Mouse (Mus musculus): Measurements from ENCODE around the gene Mrpl20. TPM values are rescaled to one million over a fixed set of nuclear protein-coding genes. Genes with fewer than 3 reads are reported as not detected.

Gene Mrpl20
- 203 and 223 TPM in 2 replicates for polyA plus RNA-seq (2014; fragmentation: Nextera tagmentation; extraction: Ambion mirVana)

GRCm38 (mm10) chr4:155802741-155803339 is at the start of gene Mrpl20:
TSS of gene Mrpl20 (plus strand) at chr4:155802878.
- no peaks in the 10 kb centered on the region; the same call in 1 of the 2 replicates for H3K36me3 ChIP-seq (ENCODE audit: control insufficient read depth, insufficient read depth, low read length)
- peak within 1 kb of the TSS; percentile 48; the same call in 1 of the 2 replicates for H3K27ac ChIP-seq (ENCODE audit: low read depth, low read length)
- ATAC-seq (replicated peaks; ENCODE audit: low FRiP score) (peak; percentile 40), DNase-seq (ENCODE audit: low spot score) (no peak)
- H3K4me3 ChIP-seq (ENCODE audit: low read depth, low read length): peak within 1 kb of the TSS; percentile 91
- H3K27me3 ChIP-seq (ENCODE audit: control insufficient read depth, insufficient read depth, low read length): no peaks in the 10 kb centered on the region; the same call in 1 of the 2 replicates
- H3K4me1 ChIP-seq (replicated peaks; ENCODE audit: control insufficient read depth, insufficient read depth, low read length): peaks cover 5% of the 10 kb centered on the region; the same call in 1 of the 2 replicates
- 9% methylated on average over 12 of the region's 12 CpGs for WGBS
- peak within 1 kb of the TSS; percentile 60 for H3K4me2 ChIP-seq (ENCODE audit: low read depth, low read length, severe bottlenecking)
- H3K9me3 ChIP-seq (ENCODE audit: control insufficient read depth, low read length): no peaks in the 10 kb centered on the region
- peak within 1 kb of the TSS; percentile 90 for H3K9ac ChIP-seq (ENCODE audit: low read length)

GRCm38 (mm10) chr4:155757011-155757410 is 45.7 kb upstream of the Mrpl20 start:
- Histone ChIP-seq H3K9me3 (ENCODE audit: control insufficient read depth, low read length) (no peaks in the 10 kb centered on the region), H3K36me3 (ENCODE audit: control insufficient read depth, insufficient read depth, low read length) (peaks cover 9% of the 10 kb centered on the region; the same call in 1 of the 2 replicates), H3K4me3 (ENCODE audit: low read depth, low read length) (no peak overlapping the region), H3K4me2 (ENCODE audit: low read depth, low read length, severe bottlenecking) (no peak overlapping the region), H3K4me1 (replicated peaks; ENCODE audit: control insufficient read depth, insufficient read depth, low read length) (peaks cover 10% of the 10 kb centered on the region), H3K27ac (ENCODE audit: low read depth, low read length) (no peak overlapping the region), H3K9ac (ENCODE audit: low read length) (no peak overlapping the region), H3K27me3 (ENCODE audit: control insufficient read depth, insufficient read depth, low read length) (no peaks in the 10 kb centered on the region)
- ATAC-seq (replicated peaks; ENCODE audit: low FRiP score) (no peak), DNase-seq (ENCODE audit: low spot score) (no peak)
- WGBS: 95% methylated on average over 12 of the region's 12 CpGs

DNA sequence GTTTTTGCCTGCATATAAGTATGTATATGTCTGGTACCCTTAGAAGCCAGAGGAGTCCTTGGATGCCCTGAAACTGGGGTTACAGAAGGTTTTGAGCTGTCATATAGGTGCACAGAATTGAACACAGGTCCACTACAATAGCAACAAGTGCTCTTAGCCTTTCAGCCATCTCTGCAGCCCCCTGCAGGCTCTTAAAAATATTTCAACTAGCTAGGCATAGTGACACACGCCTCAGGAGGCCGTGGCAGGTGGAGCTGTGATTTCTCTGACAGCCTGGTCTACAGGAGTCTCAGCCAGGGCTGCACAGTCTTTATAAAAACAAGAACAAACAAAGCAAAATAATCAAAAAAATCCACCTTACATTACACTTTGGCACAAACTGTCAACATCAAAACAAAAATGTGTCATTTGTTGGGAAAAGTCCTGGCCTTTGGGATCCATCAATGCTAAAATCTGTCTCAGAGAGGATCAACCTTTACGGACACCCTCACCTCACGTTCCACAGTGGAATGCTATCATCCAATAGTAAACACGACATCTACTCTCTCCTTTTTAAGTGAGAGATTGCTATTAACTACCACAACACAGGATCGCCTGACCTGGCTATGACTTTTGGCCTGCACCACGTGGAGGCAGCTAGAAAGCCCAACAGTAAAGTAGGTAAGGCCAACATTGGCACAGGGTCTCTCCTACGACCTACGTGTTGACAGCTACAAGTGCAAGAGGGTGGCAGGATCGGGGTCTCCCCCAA is 42.6 kb upstream of the Mrpl20 start:
- no peaks in the 10 kb centered on the region for H3K9me3 ChIP-seq (ENCODE audit: control insufficient read depth, low read length)
- WGBS: 7% methylated on average over 10 of the region's 10 CpGs
- H3K4me2 ChIP-seq (ENCODE audit: low read depth, low read length, severe bottlenecking): peak overlapping the region; percentile 62
- ATAC-seq (replicated peaks; ENCODE audit: low FRiP score) (no peak), DNase-seq (ENCODE audit: low spot score) (no peak)
- H3K27me3 ChIP-seq (ENCODE audit: control insufficient read depth, insufficient read depth, low read length): no peaks in the 10 kb centered on the region
- H3K4me1 ChIP-seq (replicated peaks; ENCODE audit: control insufficient read depth, insufficient read depth, low read length): peaks cover 10% of the 10 kb centered on the region
- peaks cover 3% of the 10 kb centered on the region; the same call in 1 of the 2 replicates for H3K36me3 ChIP-seq (ENCODE audit: control insufficient read depth, insufficient read depth, low read length)
- H3K4me3 ChIP-seq (ENCODE audit: low read depth, low read length): peak overlapping the region; percentile 81
- peak overlapping the region; percentile 76 for H3K9ac ChIP-seq (ENCODE audit: low read length)
- no peak overlapping the region for H3K27ac ChIP-seq (ENCODE audit: low read depth, low read length)

GRCm38 (mm10) chr4:155760613-155761355 is 41.9 kb upstream of the Mrpl20 start, which contains the start of gene Atad3a:
TSS of gene Atad3a (minus strand) at chr4:155761093.
- Histone ChIP-seq H3K36me3 (ENCODE audit: control insufficient read depth, insufficient read depth, low read length) (no peaks in the 10 kb centered on the region; the same call in 1 of the 2 replicates), H3K27me3 (ENCODE audit: control insufficient read depth, insufficient read depth, low read length) (no peaks in the 10 kb centered on the region), H3K27ac (ENCODE audit: low read depth, low read length) (no peak within 1 kb of the TSS), H3K9me3 (ENCODE audit: control insufficient read depth, low read length) (no peaks in the 10 kb centered on the region), H3K4me1 (replicated peaks; ENCODE audit: control insufficient read depth, insufficient read depth, low read length) (peaks cover 10% of the 10 kb centered on the region), H3K9ac (ENCODE audit: low read length) (peak within 1 kb of the TSS; percentile 76), H3K4me3 (ENCODE audit: low read depth, low read length) (peak within 1 kb of the TSS; percentile 81), H3K4me2 (ENCODE audit: low read depth, low read length, severe bottlenecking) (peak within 1 kb of the TSS; percentile 91)
- peak; percentile 98 for DNase-seq (ENCODE audit: low spot score)
- peak; percentile 97 for ATAC-seq (replicated peaks; ENCODE audit: low FRiP score)
- WGBS: 0% methylated on average over 68 of the region's 68 CpGs

DNA sequence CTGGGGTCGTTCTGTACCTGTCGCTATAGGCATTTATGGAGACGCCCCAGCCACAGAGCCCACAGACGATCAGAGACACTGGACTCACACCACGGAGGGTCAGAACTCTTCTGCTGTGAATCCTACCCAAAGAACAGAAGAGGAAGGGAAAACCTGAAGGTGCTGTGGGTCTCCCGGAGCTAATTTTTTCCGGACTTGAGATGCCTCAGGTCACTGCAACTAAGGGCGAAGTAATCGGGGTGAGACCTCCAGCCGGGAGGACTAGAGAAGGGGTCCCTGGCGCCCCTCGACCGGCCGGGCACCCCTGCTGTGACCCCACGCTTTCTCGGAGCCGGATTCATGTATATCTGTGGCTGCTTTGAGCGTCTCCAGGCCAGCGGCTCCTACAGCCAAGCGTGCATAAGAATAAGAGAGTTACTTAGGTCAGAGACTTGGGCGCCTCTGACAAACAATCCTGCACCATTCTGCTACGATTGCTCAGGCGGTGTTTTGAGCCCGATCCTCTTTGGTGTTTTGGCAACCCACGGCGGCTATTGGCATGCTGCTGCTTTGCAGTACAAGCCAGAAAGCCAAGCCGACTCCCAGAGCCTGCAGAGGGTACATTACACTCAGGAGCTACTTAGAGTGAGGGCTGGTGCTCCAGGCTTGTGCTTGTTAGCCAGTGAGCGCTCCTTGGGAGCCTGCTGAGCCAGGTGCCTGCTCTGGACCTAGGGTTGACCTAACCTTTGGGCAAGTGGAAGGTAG is 41.1 kb upstream of the Mrpl20 start:
- 0 out of 2 replicates have a peak, but pooled peaks have one; percentile 2 for ATAC-seq (replicated peaks; ENCODE audit: low FRiP score)
- Histone ChIP-seq H3K4me1 (replicated peaks; ENCODE audit: control insufficient read depth, insufficient read depth, low read length) (peaks cover 10% of the 10 kb centered on the region), H3K36me3 (ENCODE audit: control insufficient read depth, insufficient read depth, low read length) (no peaks in the 10 kb centered on the region), H3K4me2 (ENCODE audit: low read depth, low read length, severe bottlenecking) (peak overlapping the region; percentile 91), H3K4me3 (ENCODE audit: low read depth, low read length) (peak overlapping the region; percentile 81), H3K27me3 (ENCODE audit: control insufficient read depth, insufficient read depth, low read length) (no peaks in the 10 kb centered on the region), H3K27ac (ENCODE audit: low read depth, low read length) (no peak overlapping the region), H3K9ac (ENCODE audit: low read length) (peak overlapping the region; percentile 76), H3K9me3 (ENCODE audit: control insufficient read depth, low read length) (no peaks in the 10 kb centered on the region)
- DNase-seq (ENCODE audit: low spot score): no peak
- 3% methylated on average over 28 of the region's 28 CpGs for WGBS

- Histone ChIP-seq H3K9ac (ENCODE audit: low read length) (no peak overlapping the region), H3K4me1 (replicated peaks; ENCODE audit: control insufficient read depth, insufficient read depth, low read length) (peaks cover 10% of the 10 kb centered on the region), H3K36me3 (ENCODE audit: control insufficient read depth, insufficient read depth, low read length) (no peaks in the 10 kb centered on the region), H3K27ac (ENCODE audit: low read depth, low read length) (no peak overlapping the region), H3K27me3 (ENCODE audit: control insufficient read depth, insufficient read depth, low read length) (no peaks in the 10 kb centered on the region), H3K9me3 (ENCODE audit: control insufficient read depth, low read length) (no peaks in the 10 kb centered on the region), H3K4me3 (ENCODE audit: low read depth, low read length) (no peak overlapping the region), H3K4me2 (ENCODE audit: low read depth, low read length, severe bottlenecking) (no peak overlapping the region)
- WGBS: 93% methylated on average over 3 of the region's 3 CpGs
- DNase-seq (ENCODE audit: low spot score) (no peak), ATAC-seq (replicated peaks; ENCODE audit: low FRiP score) (no peak)
Observed at GRCm38 (mm10) chr4:155762357-155762756, 40.3 kb upstream of the Mrpl20 start.

DNA sequence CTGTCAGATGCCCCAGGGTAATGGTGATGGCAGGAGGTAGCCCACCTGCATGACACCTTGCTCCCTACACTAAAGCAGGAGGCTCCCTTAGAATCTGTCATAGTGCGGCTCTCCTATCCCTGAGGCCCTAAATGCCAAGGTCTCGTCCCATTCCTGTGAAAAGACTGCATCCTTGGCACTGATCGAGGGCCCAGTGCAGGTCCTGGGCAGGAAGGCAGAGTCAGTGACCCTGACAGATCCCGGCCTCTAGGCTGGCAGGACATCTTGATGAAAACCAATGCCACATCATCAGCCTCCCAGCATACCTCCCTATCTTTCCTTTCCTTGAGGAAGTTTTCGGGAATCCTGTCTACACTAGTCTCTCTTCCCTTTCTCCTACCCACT is 33.2 kb upstream of the Mrpl20 start:
- Histone ChIP-seq H3K9me3 (ENCODE audit: control insufficient read depth, low read length) (no peaks in the 10 kb centered on the region), H3K4me2 (ENCODE audit: low read depth, low read length, severe bottlenecking) (peak overlapping the region; percentile 65), H3K4me1 (replicated peaks; ENCODE audit: control insufficient read depth, insufficient read depth, low read length) (peaks cover 8% of the 10 kb centered on the region; the same call in 1 of the 2 replicates), H3K27me3 (ENCODE audit: control insufficient read depth, insufficient read depth, low read length) (peaks cover 9% of the 10 kb centered on the region), H3K27ac (ENCODE audit: low read depth, low read length) (no peak overlapping the region; the same call in 1 of the 2 replicates), H3K9ac (ENCODE audit: low read length) (peak overlapping the region; percentile 77), H3K36me3 (ENCODE audit: control insufficient read depth, insufficient read depth, low read length) (no peaks in the 10 kb centered on the region), H3K4me3 (ENCODE audit: low read depth, low read length) (peak overlapping the region; percentile 41)
- 61% methylated on average over 5 of the region's 5 CpGs for WGBS
- ATAC-seq (replicated peaks; ENCODE audit: low FRiP score) (no peak), DNase-seq (ENCODE audit: low spot score) (no peak)

Measured in forebrain, embryonic 11.5 days (tissue).